Mouse (Mus musculus): ENCODE data around the gene Gm21915. TPM values are rescaled to one million over a fixed set of nuclear protein-coding genes. Genes with fewer than 3 reads are reported as not detected.

Gene Gm21915
- polyA plus RNA-seq, 1 experiment from 2014 or later, result not detected

Other genes with a start within 250 kb of the Gm21915 start
- gene Gramd1b, start 139.2 kb upstream of the Gm21915 start, polyA plus RNA-seq (2015; fragmentation: Nextera tagmentation; extraction: Ambion mirVana), result 5.8 and 6.8 TPM in 2 replicates
- 8.4 and 9.4 TPM in 2 replicates for gene Clmp, start 15.3 kb downstream of the Gm21915 start, polyA plus RNA-seq (2015; fragmentation: Nextera tagmentation; extraction: Ambion mirVana)
- 1,787 and 2,104 TPM in 2 replicates for gene Hspa8, start 130.4 kb downstream of the Gm21915 start, polyA plus RNA-seq (2015; fragmentation: Nextera tagmentation; extraction: Ambion mirVana)
- not detected in 2 replicates for gene Bsx, start 203.5 kb downstream of the Gm21915 start, polyA plus RNA-seq (2015; fragmentation: Nextera tagmentation; extraction: Ambion mirVana)